ENCODE assay signal across 9 mouse cellular contexts in the genomic region with DNA sequence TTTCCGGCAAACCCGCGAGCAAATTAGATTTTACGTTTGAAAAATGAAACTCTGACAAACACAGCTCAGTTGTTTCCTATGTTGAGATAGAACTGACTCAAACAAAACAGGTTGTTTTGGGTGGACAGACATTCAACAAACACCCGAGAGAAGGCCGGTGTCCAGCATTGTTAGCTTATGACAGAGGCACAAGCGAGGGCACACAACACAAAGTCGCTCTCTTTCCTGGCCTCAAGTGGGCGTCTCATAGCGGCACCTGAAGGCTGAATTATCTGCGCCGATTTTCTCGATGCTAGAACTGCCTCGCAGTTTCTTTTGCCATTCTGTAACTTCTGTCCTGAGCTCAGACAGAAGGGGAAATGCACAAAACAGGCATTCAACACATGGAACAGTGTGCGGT. TPM values are rescaled to one million over a fixed set of nuclear protein-coding genes. Genes with fewer than 3 reads are reported as not detected.
DNase-seq lines count a peak whose midpoint lies in the region; ATAC-seq and TF ChIP-seq lines count a peak whose summit lies in the region.
"Had no signal": no experiment of that assay in that cellular context is flagged by ENCODE, and none has a peak within 500 bp of the region (broad histone marks: within the 10 kb centered on the region; RNA-seq: fewer than 3 reads in every experiment).

No protein-coding gene starts in this region.

- peak overlapping the region; percentile 81 for H3K4me3 ChIP-seq in forebrain, embryonic 15.5 days
- peak overlapping the region; percentile 86 for H3K4me3 ChIP-seq in kidney, adult 2 months (ENCODE audit: insufficient read depth, low read depth, low read length)
- peak overlapping the region; percentile 78 for H3K4me3 ChIP-seq in lung, embryonic 16.5 days (ENCODE audit: low read length)
- no peak overlapping the region for H3K4me3 ChIP-seq in thymus, adult 2 months (ENCODE audit: control insufficient read depth, insufficient read depth, low read length)

- H3K9ac ChIP-seq in forebrain, embryonic 15.5 days (replicated peaks) = no peak overlapping the region
- peak overlapping the region; percentile 81 for H3K9ac ChIP-seq in lung, embryonic 16.5 days (ENCODE audit: low read length)

- WGBS in forebrain, embryonic 15.5 days = 1% methylated on average over 15 of the region's 15 CpGs
- 1% methylated on average over 15 of the region's 15 CpGs for WGBS in kidney, adult 2 months
- WGBS in lung, embryonic 16.5 days = 2% methylated on average over 15 of the region's 15 CpGs
- 2% methylated on average over 15 of the region's 15 CpGs for WGBS in thymus, adult 2 months

- no peaks in the 10 kb centered on the region for H3K9me3 ChIP-seq in forebrain, embryonic 15.5 days
- H3K9me3 ChIP-seq in lung, embryonic 16.5 days (ENCODE audit: control insufficient read depth, low read length) = no peaks in the 10 kb centered on the region

- H3K4me1 ChIP-seq in forebrain, embryonic 15.5 days = peaks cover 11% of the 10 kb centered on the region
- H3K4me1 ChIP-seq in kidney, adult 2 months (ENCODE audit: control insufficient read depth, insufficient read depth, low read length) = peaks cover 3% of the 10 kb centered on the region; the same call in 1 of the 2 replicates
- peaks cover 9% of the 10 kb centered on the region for H3K4me1 ChIP-seq in lung, embryonic 16.5 days (replicated peaks; ENCODE audit: control insufficient read depth, insufficient read depth, low read length)
- no peaks in the 10 kb centered on the region for H3K4me1 ChIP-seq in thymus, adult 2 months (replicated peaks; ENCODE audit: control insufficient read depth, insufficient read depth, low read length)

- 0 out of 2 replicates have a peak, but pooled peaks cover 3% of the 10 kb centered on the region for H3K27me3 ChIP-seq in forebrain, embryonic 15.5 days
- H3K27me3 ChIP-seq in kidney, adult 2 months (replicated peaks; ENCODE audit: control insufficient read depth, insufficient read depth, low read length) = no peaks in the 10 kb centered on the region
- H3K27me3 ChIP-seq in lung, embryonic 16.5 days (ENCODE audit: control insufficient read depth, insufficient read depth, low read depth, low read length) = peaks cover 5% of the 10 kb centered on the region
- no peaks in the 10 kb centered on the region; the same call in 1 of the 2 replicates for H3K27me3 ChIP-seq in thymus, adult 2 months (ENCODE audit: control insufficient read depth, insufficient read depth, low read length)

- H3K27ac ChIP-seq in forebrain, embryonic 15.5 days (replicated peaks) = no peak overlapping the region
- no peak overlapping the region for H3K27ac ChIP-seq in kidney, adult 2 months (ENCODE audit: insufficient read depth, low read depth, low read length)
- peak overlapping the region; percentile 78; the same call in 1 of the 2 replicates for H3K27ac ChIP-seq in lung, embryonic 16.5 days (ENCODE audit: low read length)
- H3K27ac ChIP-seq in thymus, adult 2 months (ENCODE audit: control insufficient read depth, insufficient read depth, low read length) = no peak overlapping the region

- H3K4me2 ChIP-seq in forebrain, embryonic 15.5 days (replicated peaks) = peak overlapping the region; percentile 96
- peak overlapping the region; percentile 66 for H3K4me2 ChIP-seq in lung, embryonic 16.5 days (ENCODE audit: low read depth, low read length)

- TF ChIP-seq CTCF in kidney, adult 2 months (conservative IDR thresholded peaks at IDR 0.05; ENCODE audit: insufficient read depth, insufficient read length, low read depth, low read length) = peak; percentile 28; the same call in 1 of the 2 replicates
- no peak for TF ChIP-seq CTCF in thymus, adult 2 months (IDR thresholded peaks at IDR 0.05; ENCODE audit: borderline replicate concordance, control insufficient read depth, extremely low read depth, insufficient read depth, low read length, poor library complexity)

- no peak for TF ChIP-seq POLR2A in kidney, adult 2 months (IDR thresholded peaks at IDR 0.05; ENCODE audit: low read depth, low read length)
- no peak for TF ChIP-seq POLR2A in thymus, adult 2 months (IDR thresholded peaks at IDR 0.05; ENCODE audit: control insufficient read depth, extremely low read depth, insufficient read depth, low read length, poor library complexity)

- DNase-seq in adrenal gland, adult (ENCODE audit: inconsistent age in 2 of 2, low spot score in 1 of 2) = peak; percentile 8 to 73
- DNase-seq in adrenal gland, adult 8-10 months = no peak
- DNase-seq in cerebellum, adult 11 months = peak; percentile 47
- peak; percentile 36 for DNase-seq in kidney, adult 2 months
- peak; percentile 4 for DNase-seq in yolk sac, embryonic 10.5 days (ENCODE audit: low spot score)
- DNase-seq in thymus, adult 2 months = no peak

- ATAC-seq in forebrain, embryonic 15.5 days (replicated peaks) = no peak
- peak; percentile 56; the same call in 1 of the 2 replicates for ATAC-seq in lung, embryonic 16.5 days (ENCODE audit: low read depth)

- no peaks in the 10 kb centered on the region for H3K36me3 ChIP-seq in forebrain, embryonic 15.5 days
- no peaks in the 10 kb centered on the region for H3K36me3 ChIP-seq in kidney, adult 2 months (ENCODE audit: control insufficient read depth, insufficient read depth, low read length)
- no peaks in the 10 kb centered on the region for H3K36me3 ChIP-seq in lung, embryonic 16.5 days (ENCODE audit: control insufficient read depth, insufficient read depth, low read length)
- H3K36me3 ChIP-seq in thymus, adult 2 months (ENCODE audit: control insufficient read depth, insufficient read depth, low read length) = no peaks in the 10 kb centered on the region

RNA-seq across cellular contexts. Expression of gene Cadps2, which starts 0.8 kb away (rescaled TPM):
- 10 to 100 TPM in 2 of 4 experiments, 1 to 10 TPM in 2; 1.6 to 11.2 (median 6.4) TPM for total RNA-seq in adrenal gland, adult 8-10 months (2022)
- 4.9 and 6.1 TPM in 2 replicates for polyA plus RNA-seq in forebrain, embryonic 15.5 days (2015; fragmentation: Nextera tagmentation; extraction: Ambion mirVana)
- polyA plus RNA-seq in kidney, adult 2 months (2012; rRNA removed) = 4.3 and 5.0 TPM in 2 replicates
- polyA plus RNA-seq in lung, embryonic 16.5 days (2015; fragmentation: Nextera tagmentation; extraction: Ambion mirVana) = 7.4 and 7.9 TPM in 2 replicates
- polyA plus RNA-seq in thymus, adult 2 months (2012; rRNA removed) = 0.68 and 0.86 TPM in 2 replicates
- polyA plus RNA-seq: erythroblast, embryonic 14.5 days had no signal

Comparison
In these comparisons a context has a peak if more than half of its experiments do, and no peak if none do; other contexts are left out.
1. DNase-seq: peak in adrenal gland, adult (2 of 2), cerebellum, adult 11 months (single experiment), kidney, adult 2 months (single experiment) and yolk sac, embryonic 10.5 days (single experiment); none in adrenal gland, adult 8-10 months (single experiment) and thymus, adult 2 months (single experiment).